Mouse (Mus musculus) kidney, embryonic 14.5 days (tissue): ENCODE measurements around the gene Ifi27. TPM values are rescaled to one million over a fixed set of nuclear protein-coding genes. Genes with fewer than 3 reads are reported as not detected.
A peak's percentile ranks its signal among the peaks of the same experiment; 100 is the strongest.
"Not testable (repeated sequence)": the region's sequence is repeated elsewhere in the genome, so short reads cannot be mapped to it uniquely, and the experiment has no call there.

ENCODE experiments used
- ATAC-seq: fragments of 200-750 bp; cut with Nextera tagmentation; 2 replicates; pipeline ENCODE4 v1.8.0; 2017; ENCODE audit warnings: moderate number of reproducible peaks, mild to moderate bottlenecking, moderate TSS enrichment, moderate library complexity; ENCODE audit not compliant: low FRiP score, low TSS enrichment
- H3K27ac ChIP-seq: fragments of 300-500 bp; sonication (generic); 2 replicates; pipeline ENCODE4 v1.5.1; 2014; ENCODE audit warnings: low read depth, mild to moderate bottlenecking, low read length, moderate library complexity, mixed read lengths
- H3K27me3 ChIP-seq: fragments of 300-500 bp; sonication (generic); 2 replicates; pipeline ENCODE4 v1.6.1; 2014; ENCODE audit warnings: mild to moderate bottlenecking, low read length; ENCODE audit not compliant: control insufficient read depth, insufficient read depth
- H3K36me3 ChIP-seq: fragments of 300-500 bp; sonication (generic); 2 replicates; pipeline ENCODE4 v1.6.1; 2014; ENCODE audit warnings: low read length, mixed read lengths; ENCODE audit not compliant: control insufficient read depth, insufficient read depth
- H3K4me1 ChIP-seq: fragments of 300-500 bp; sonication (generic); 2 replicates; pipeline ENCODE4 v1.6.1; 2014; ENCODE audit warnings: low read length, mixed read lengths; ENCODE audit not compliant: control insufficient read depth, insufficient read depth
- H3K4me2 ChIP-seq: fragments of 300-500 bp; sonication (generic); replicated peaks from 2 replicates; pipeline ENCODE4 v1.6.1; 2014; ENCODE audit warnings: low read depth, mild to moderate bottlenecking, low read length
- H3K4me3 ChIP-seq: fragments of 300-500 bp; sonication (generic); 2 replicates; pipeline ENCODE4 v1.5.1; 2014; ENCODE audit warnings: mild to moderate bottlenecking, low read length
- H3K9ac ChIP-seq: fragments of 300-500 bp; sonication (generic); 2 replicates; pipeline ENCODE4 v1.6.1; 2014; ENCODE audit warnings: low read depth, mild to moderate bottlenecking, low read length, moderate library complexity
- H3K9me3 ChIP-seq: fragments of 300-500 bp; sonication (generic); 2 replicates; pipeline ENCODE4 v1.6.1; 2016; ENCODE audit warnings: low read length; ENCODE audit not compliant: control insufficient read depth
- WGBS: fragments of 180-500 bp; shearing (Covaris S2); extraction: QIAGEN DNeasy Blood & Tissue Kit; methylation state at CpG from one replicate; pipeline ENCODE4 v1.1.7; 2014; 5-methylcytosine and 5-hydroxymethylcytosine counted together
- polyA plus RNA-seq: library from polyadenylated mRNA; unstranded; fragments of >200 nt; fragmentation: Nextera tagmentation; extraction: Ambion mirVana; gene quantifications from 2 replicates; pipeline ENCODE4 v1.2.1, GENCODE M21; 2014

The Ifi27 gene
- polyA plus RNA-seq, 1 experiment from 2014 or later, result 22.5 TPM

DNA sequence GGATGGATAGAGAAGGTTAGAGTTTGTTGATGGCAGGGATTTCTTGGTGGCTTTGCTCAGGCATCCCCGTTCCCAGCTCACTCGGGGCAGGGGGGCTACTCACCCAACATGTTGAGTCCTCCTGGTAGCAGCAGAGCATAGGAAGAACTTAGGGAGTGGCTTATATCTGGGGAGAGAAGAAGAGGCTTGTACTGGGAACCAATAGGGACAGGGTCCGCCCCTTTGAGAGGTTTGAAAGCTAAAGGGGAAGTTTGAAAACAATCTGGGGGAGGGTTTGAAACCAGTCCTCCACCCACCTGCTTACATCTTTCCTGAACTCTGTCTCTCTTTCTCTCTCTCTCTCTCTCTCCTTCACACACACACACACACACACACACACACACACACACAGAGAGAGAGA is 9.5 kb downstream of the Ifi27 start, which contains the start of gene Ifi27l2a:
Gene Ifi27l2a (minus strand): TSS at position 157 of the 400 bp plus-strand sequence.
- Histone ChIP-seq H3K9ac (no peak within 1 kb of the TSS), H3K27ac (no peak within 1 kb of the TSS), H3K36me3 (no peaks in the 10 kb centered on the region), H3K9me3 (no peaks in the 10 kb centered on the region), H3K4me2 (no peak within 1 kb of the TSS), H3K4me1 (no peaks in the 10 kb centered on the region), H3K27me3 (no peaks in the 10 kb centered on the region), H3K4me3 (no peak within 1 kb of the TSS)
- WGBS, result 61% methylated on average over 3 of the region's 3 CpGs
- peak; percentile 39; the same call in 1 of the 2 replicates for ATAC-seq

DNA sequence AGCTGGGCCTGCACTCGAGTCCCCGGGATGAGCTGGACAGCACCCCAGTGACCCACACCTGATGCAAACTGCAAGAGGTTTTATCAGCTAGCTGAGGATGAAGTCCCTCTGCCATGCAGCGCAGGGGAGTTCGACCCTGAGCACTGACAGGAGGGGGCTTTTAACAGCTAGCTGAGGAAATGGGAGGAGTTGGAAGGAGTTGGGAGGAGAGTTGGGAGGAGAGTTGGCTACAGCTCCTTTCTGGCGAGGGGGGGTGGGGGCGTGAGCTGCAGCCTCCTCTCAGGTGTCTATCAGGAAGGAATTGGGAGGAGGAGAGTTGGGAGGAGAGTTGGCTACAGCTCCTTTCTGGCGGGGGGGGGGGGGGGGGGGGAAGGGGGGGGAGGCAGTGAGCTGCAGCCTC is 10.2 kb downstream of the Ifi27 start:
- H3K4me1 ChIP-seq, H3K9me3 ChIP-seq, H3K36me3 ChIP-seq, H3K27ac ChIP-seq, ATAC-seq, H3K9ac ChIP-seq, H3K4me2 ChIP-seq, H3K4me3 ChIP-seq, H3K27me3 ChIP-seq: not testable (repeated sequence)
- 22% methylated on average over 6 of the region's 7 CpGs for WGBS

DNA sequence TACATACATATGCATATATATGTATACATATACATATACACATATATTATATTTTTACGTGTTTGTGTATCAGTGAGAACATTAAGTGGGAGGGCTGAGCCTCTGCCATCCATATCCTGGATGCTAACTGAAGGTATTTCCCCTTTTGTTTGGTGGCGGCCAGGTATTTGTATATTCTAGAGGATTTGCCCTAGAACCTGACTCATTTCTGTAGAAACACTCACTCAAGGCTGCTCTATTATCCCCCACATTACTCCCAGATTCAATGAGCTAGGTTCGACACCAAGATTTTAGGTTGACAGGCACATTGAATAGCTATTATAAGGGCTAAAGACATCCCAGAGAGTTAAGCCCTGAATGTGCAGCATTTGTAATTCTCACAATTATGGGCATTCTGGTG is 11.0 kb downstream of the Ifi27 start:
- H3K36me3 ChIP-seq, result no peaks in the 10 kb centered on the region
- H3K9me3 ChIP-seq, result no peaks in the 10 kb centered on the region
- ATAC-seq, result no peak
- no peak overlapping the region for H3K4me3 ChIP-seq
- H3K4me2 ChIP-seq, result no peak overlapping the region
- no peak overlapping the region for H3K9ac ChIP-seq
- H3K4me1 ChIP-seq, result no peaks in the 10 kb centered on the region
- WGBS, result 84% methylated on average over 3 of the region's 3 CpGs
- H3K27ac ChIP-seq, result no peak overlapping the region
- H3K27me3 ChIP-seq, result no peaks in the 10 kb centered on the region

DNA sequence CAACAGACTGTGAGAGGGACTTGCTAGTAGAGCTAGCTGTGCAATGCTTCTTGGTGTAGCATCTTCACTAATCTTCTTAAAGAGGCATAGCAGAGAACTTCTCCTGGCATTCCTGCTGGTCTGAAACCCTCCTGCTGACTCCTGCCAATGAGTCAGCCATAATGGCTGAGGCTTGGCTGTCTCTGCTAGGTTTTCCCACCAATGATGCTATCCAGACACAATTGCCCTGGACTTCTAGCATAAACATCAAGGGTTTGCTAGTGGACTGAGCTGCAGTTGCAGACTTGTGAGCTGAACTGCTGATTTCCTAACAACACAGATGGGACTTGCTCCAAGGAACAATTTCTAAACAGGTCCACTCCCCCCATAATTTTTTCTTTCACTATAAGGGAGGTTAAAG is 19.4 kb downstream of the Ifi27 start:
- Histone ChIP-seq H3K4me3 (no peak overlapping the region), H3K4me1 (no peaks in the 10 kb centered on the region), H3K9ac (no peak overlapping the region), H3K4me2 (no peak overlapping the region), H3K27ac (no peak overlapping the region), H3K9me3 (no peaks in the 10 kb centered on the region), H3K36me3 (no peaks in the 10 kb centered on the region), H3K27me3 (no peaks in the 10 kb centered on the region)
- no peak for ATAC-seq

DNA sequence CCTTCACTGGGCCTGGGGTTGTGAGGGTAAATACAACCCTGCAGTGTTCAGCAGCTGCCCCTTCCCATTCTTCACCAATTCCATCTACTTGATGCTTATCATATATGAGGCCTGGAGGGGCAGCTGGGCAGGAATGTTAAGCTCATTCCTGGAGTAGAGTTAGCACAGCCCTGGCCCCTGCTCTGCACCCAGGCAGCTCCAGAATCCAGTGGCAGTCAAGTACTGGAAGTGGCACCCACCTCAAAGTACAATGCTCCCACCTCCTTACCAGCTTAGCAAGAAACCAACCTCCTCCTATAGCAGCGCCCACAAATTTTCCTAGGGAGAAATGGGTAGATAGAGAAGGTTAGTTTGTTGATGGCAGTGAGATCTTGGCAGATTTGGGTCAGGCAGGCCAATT is 22.7 kb downstream of the Ifi27 start:
- not testable (repeated sequence) for H3K27ac ChIP-seq, ATAC-seq, H3K4me1 ChIP-seq, H3K36me3 ChIP-seq, H3K27me3 ChIP-seq, H3K4me2 ChIP-seq, H3K9me3 ChIP-seq, H3K9ac ChIP-seq, H3K4me3 ChIP-seq
- no CpG with 5 or more reads among the region's 1 CpGs for WGBS

DNA sequence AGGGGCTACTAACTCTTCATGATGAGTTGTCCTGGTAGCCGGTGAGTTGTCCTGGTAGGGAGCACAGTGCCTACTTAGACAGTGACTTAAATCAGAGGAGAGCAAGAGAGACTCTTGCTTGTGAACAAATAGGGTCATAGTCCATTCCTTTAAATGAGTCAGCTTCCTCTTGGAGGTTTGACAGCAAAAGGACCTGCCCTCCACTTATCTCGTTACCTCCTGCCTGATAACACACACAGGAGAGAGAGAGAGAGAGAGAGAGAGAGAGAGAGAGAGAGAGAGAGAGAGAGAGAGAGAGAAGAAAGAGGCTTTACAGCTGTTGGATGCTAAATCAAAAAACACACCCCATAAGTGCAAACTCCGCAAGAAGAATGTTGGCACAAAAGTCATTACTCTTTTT is 23.1 kb downstream of the Ifi27 start, which contains the start of gene Ifi27l2b:
Gene Ifi27l2b (minus strand): TSS at position 84 of the 400 bp plus-strand sequence.
- no peak for ATAC-seq
- no peak within 1 kb of the TSS for H3K4me3 ChIP-seq
- no peaks in the 10 kb centered on the region for H3K4me1 ChIP-seq
- no peak within 1 kb of the TSS for H3K4me2 ChIP-seq
- H3K27ac ChIP-seq, result no peak within 1 kb of the TSS
- no peaks in the 10 kb centered on the region for H3K9me3 ChIP-seq
- no peak within 1 kb of the TSS for H3K9ac ChIP-seq
- WGBS, result 60% methylated on average over 3 of the region's 3 CpGs
- no peaks in the 10 kb centered on the region for H3K36me3 ChIP-seq
- no peaks in the 10 kb centered on the region for H3K27me3 ChIP-seq

DNA sequence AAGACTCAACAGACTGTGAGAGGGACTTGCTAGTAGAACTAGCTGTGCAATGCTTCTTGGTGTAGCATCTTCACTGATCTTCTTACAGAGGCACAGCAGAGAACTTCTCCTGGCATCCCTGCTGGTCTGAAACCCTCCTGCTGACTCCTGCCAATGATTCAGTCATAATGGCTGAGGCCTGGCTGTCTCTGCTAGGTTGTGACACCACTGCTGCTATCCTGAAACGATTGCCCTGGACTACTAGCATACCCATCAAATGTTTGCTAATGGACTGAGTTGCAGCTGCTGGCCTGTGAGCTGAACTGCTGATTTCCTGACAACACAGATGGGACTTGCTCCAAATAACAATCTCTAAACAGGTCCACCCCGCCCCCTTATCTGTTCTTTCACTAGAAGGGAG is 40.5 kb downstream of the Ifi27 start:
- no peaks in the 10 kb centered on the region for H3K9me3 ChIP-seq
- 37% methylated on average over 2 of the region's 2 CpGs for WGBS
- ATAC-seq, result no peak

DNA sequence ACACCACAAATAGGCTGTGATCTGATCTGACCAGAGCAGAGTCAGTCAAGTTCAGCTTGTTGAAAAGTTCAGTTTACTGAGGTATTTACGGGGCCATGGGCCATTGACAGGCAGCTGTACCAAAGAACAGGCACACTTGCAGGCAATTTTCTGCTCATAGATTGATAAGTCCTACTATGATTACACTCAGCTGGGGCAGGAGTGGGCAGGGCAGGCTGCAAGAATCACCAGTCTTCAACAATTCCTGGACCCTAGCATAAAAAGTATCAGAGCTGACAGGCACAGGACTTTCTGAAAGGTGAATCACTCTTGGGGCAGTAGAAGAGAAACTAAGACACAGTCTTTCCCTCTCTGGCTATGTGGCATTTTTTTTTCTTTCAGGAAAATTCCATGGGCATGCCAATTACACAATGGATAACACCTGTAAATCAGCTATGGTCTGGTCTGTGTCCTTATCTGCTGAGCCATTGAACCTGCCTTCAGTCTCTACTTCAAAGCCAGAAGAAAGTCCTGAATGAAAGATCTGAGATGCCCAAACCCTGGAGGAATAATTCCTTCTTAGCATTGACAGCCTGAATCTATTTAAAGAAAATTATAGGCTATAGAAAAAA is 42.9 kb downstream of the Ifi27 start:
- Histone ChIP-seq H3K9ac (no peak overlapping the region), H3K4me2 (no peak overlapping the region), H3K27me3 (no peaks in the 10 kb centered on the region), H3K4me3 (no peak overlapping the region), H3K27ac (no peak overlapping the region), H3K4me1 (no peaks in the 10 kb centered on the region), H3K9me3 (no peaks in the 10 kb centered on the region), H3K36me3 (no peaks in the 10 kb centered on the region)
- no peak for ATAC-seq
- WGBS, result 73% methylated on average over 1 of the region's 1 CpGs

More for the DNA sequence above, 40.5 kb downstream of the Ifi27 start:
- H3K9ac ChIP-seq, result no peak overlapping the region
- no peaks in the 10 kb centered on the region for H3K27me3 ChIP-seq
- no peak overlapping the region for H3K4me3 ChIP-seq
- H3K36me3 ChIP-seq, result no peaks in the 10 kb centered on the region
- H3K27ac ChIP-seq, result no peak overlapping the region
- no peaks in the 10 kb centered on the region for H3K4me1 ChIP-seq
- H3K4me2 ChIP-seq, result no peak overlapping the region

DNA sequence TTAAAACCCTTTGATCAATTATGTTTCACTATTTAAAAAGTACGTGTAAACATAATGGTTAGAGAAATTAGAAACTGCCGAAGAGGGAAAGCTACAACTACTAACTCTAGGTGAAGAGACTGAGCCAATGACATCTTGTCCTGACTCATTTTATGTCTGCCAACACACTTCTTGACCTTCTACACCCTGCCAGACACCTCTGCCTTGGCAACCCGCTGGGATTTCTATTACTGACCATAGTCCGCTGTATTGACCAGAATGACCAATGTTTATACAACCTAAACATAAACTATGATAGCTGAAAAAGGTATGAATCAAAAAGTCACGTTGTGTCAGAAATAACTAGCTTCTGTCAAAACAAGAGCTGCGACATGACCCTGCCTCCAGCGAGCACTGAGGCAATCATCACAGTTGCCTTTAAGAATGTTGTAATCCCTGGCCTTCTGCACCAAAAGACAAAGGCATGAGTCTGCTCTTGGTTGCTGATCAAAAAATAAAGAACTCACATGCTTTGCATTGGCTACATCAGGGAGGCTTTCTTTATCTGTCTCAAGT is 43.5 kb downstream of the Ifi27 start:
- H3K4me3 ChIP-seq, result no peak overlapping the region
- H3K27me3 ChIP-seq, result no peaks in the 10 kb centered on the region
- H3K36me3 ChIP-seq, result no peaks in the 10 kb centered on the region
- no peaks in the 10 kb centered on the region for H3K9me3 ChIP-seq
- no peak overlapping the region for H3K9ac ChIP-seq
- no peak overlapping the region for H3K4me2 ChIP-seq
- no peak overlapping the region for H3K27ac ChIP-seq
- WGBS, result 71% methylated on average over 7 of the region's 7 CpGs
- no peaks in the 10 kb centered on the region for H3K4me1 ChIP-seq
- ATAC-seq, result no peak
